Mouse (Mus musculus): Measurements from ENCODE around the gene 2010111I01Rik. TPM values are rescaled to one million over a fixed set of nuclear protein-coding genes. Genes with fewer than 3 reads are reported as not detected.

Gene 2010111I01Rik
- total RNA-seq, 1 experiment: 58.3 TPM

GRCm38 (mm10) chr13:63094317-63095131 is 129.8 kb downstream of the 2010111I01Rik start:
- Histone ChIP-seq H3K27ac (ENCODE audit: insufficient read depth, low read depth, low read length, poor library complexity, severe bottlenecking) (no peak overlapping the region; the same call in 1 of the 2 replicates), H3K9me3 (ENCODE audit: control insufficient read depth, insufficient read depth, low read depth, low read length) (no peaks in the 10 kb centered on the region), H3K4me1 (ENCODE audit: control insufficient read depth in 2 of 2, insufficient read depth in 2 of 2, low read length in 2 of 2, poor library complexity in 1 of 2) (peaks cover 6 to 11% of the 10 kb centered on the region in 2 experiments), H3K9ac (ENCODE audit: insufficient read depth, low read depth, low read length, poor library complexity, severe bottlenecking) (no peak overlapping the region), H3K36me3 (ENCODE audit: control insufficient read depth, insufficient read depth, low read length, poor library complexity, severe bottlenecking) (no peaks in the 10 kb centered on the region), H3K4me3 (ENCODE audit: insufficient read depth in 1 of 2, low read depth in 1 of 2, low read length in 2 of 2, poor library complexity in 1 of 2, severe bottlenecking in 1 of 2) (no peak overlapping the region)
- peak; percentile 77 for DNase-seq (ENCODE audit: low read depth, low spot score)
- TF ChIP-seq ZNF384 (IDR thresholded peaks at IDR 0.05; ENCODE audit: low read depth, low read length): no peak
- no peak for TF ChIP-seq HCFC1 (IDR thresholded peaks at IDR 0.05; ENCODE audit: borderline replicate concordance, insufficient read depth, low read length)
- TF ChIP-seq CHD2 (IDR thresholded peaks at IDR 0.05; ENCODE audit: low read depth, low read length): no peak
- TF ChIP-seq ZC3H11A (IDR thresholded peaks at IDR 0.05; ENCODE audit: borderline replicate concordance, low read depth, low read length): no peak
- TF ChIP-seq MAFK (IDR thresholded peaks at IDR 0.05; ENCODE audit: insufficient read depth, low read depth, low read length): no peak
- in situ Hi-C loops (cut with MboI; ENCODE audit: low sequenced_read_pairs in 2 of 2, unreplicated experiment in 2 of 2): no loop called here

GRCm38 (mm10) chr13:63096764-63097163 is 132.1 kb downstream of the 2010111I01Rik start:
- no peak for DNase-seq (ENCODE audit: low read depth, low spot score)
- TF ChIP-seq ZC3H11A (IDR thresholded peaks at IDR 0.05; ENCODE audit: borderline replicate concordance, low read depth, low read length): no peak
- no peak for TF ChIP-seq ZNF384 (IDR thresholded peaks at IDR 0.05; ENCODE audit: low read depth, low read length)
- no peak for TF ChIP-seq MAFK (IDR thresholded peaks at IDR 0.05; ENCODE audit: insufficient read depth, low read depth, low read length)
- no peak for TF ChIP-seq CHD2 (IDR thresholded peaks at IDR 0.05; ENCODE audit: low read depth, low read length)
- no peak for TF ChIP-seq HCFC1 (IDR thresholded peaks at IDR 0.05; ENCODE audit: borderline replicate concordance, insufficient read depth, low read length)
- H3K4me1 ChIP-seq (ENCODE audit: control insufficient read depth in 2 of 2, insufficient read depth in 2 of 2, low read length in 2 of 2, poor library complexity in 1 of 2): peaks cover 6 to 11% of the 10 kb centered on the region in 2 experiments
- no peaks in the 10 kb centered on the region for H3K36me3 ChIP-seq (ENCODE audit: control insufficient read depth, insufficient read depth, low read length, poor library complexity, severe bottlenecking)
- in situ Hi-C loops (cut with MboI; ENCODE audit: low sequenced_read_pairs in 2 of 2, unreplicated experiment in 2 of 2): no loop called here
- no peak overlapping the region for H3K9ac ChIP-seq (ENCODE audit: insufficient read depth, low read depth, low read length, poor library complexity, severe bottlenecking)
- H3K27ac ChIP-seq (ENCODE audit: insufficient read depth, low read depth, low read length, poor library complexity, severe bottlenecking): no peak overlapping the region
- H3K9me3 ChIP-seq (ENCODE audit: control insufficient read depth, insufficient read depth, low read depth, low read length): no peaks in the 10 kb centered on the region
- no peak overlapping the region for H3K4me3 ChIP-seq (ENCODE audit: insufficient read depth in 1 of 2, low read depth in 1 of 2, low read length in 2 of 2, poor library complexity in 1 of 2, severe bottlenecking in 1 of 2)

- no peak overlapping the region for H3K27ac ChIP-seq (ENCODE audit: insufficient read depth, low read depth, low read length, poor library complexity, severe bottlenecking)
- in situ Hi-C loops (cut with MboI; ENCODE audit: low sequenced_read_pairs in 2 of 2, unreplicated experiment in 2 of 2): no loop called here
- peaks cover 6 to 11% of the 10 kb centered on the region in 2 experiments for H3K4me1 ChIP-seq (ENCODE audit: control insufficient read depth in 2 of 2, insufficient read depth in 2 of 2, low read length in 2 of 2, poor library complexity in 1 of 2)
- TF ChIP-seq MAFK (IDR thresholded peaks at IDR 0.05; ENCODE audit: insufficient read depth, low read depth, low read length): no peak
- TF ChIP-seq CHD2 (IDR thresholded peaks at IDR 0.05; ENCODE audit: low read depth, low read length): no peak
- TF ChIP-seq ZC3H11A (IDR thresholded peaks at IDR 0.05; ENCODE audit: borderline replicate concordance, low read depth, low read length): no peak
- TF ChIP-seq ZNF384 (IDR thresholded peaks at IDR 0.05; ENCODE audit: low read depth, low read length): no peak
- no peak overlapping the region for H3K4me3 ChIP-seq (ENCODE audit: insufficient read depth in 1 of 2, low read depth in 1 of 2, low read length in 2 of 2, poor library complexity in 1 of 2, severe bottlenecking in 1 of 2)
- H3K36me3 ChIP-seq (ENCODE audit: control insufficient read depth, insufficient read depth, low read length, poor library complexity, severe bottlenecking): no peaks in the 10 kb centered on the region
- no peak for DNase-seq (ENCODE audit: low read depth, low spot score)
- no peaks in the 10 kb centered on the region for H3K9me3 ChIP-seq (ENCODE audit: control insufficient read depth, insufficient read depth, low read depth, low read length)
- no peak overlapping the region for H3K9ac ChIP-seq (ENCODE audit: insufficient read depth, low read depth, low read length, poor library complexity, severe bottlenecking)
Observed at GRCm38 (mm10) chr13:63097440-63097930, 132.8 kb downstream of the 2010111I01Rik start.

- H3K9me3 ChIP-seq (ENCODE audit: control insufficient read depth, insufficient read depth, low read depth, low read length): no peaks in the 10 kb centered on the region
- H3K36me3 ChIP-seq (ENCODE audit: control insufficient read depth, insufficient read depth, low read length, poor library complexity, severe bottlenecking): no peaks in the 10 kb centered on the region
- no peak overlapping the region for H3K4me3 ChIP-seq (ENCODE audit: insufficient read depth in 1 of 2, low read depth in 1 of 2, low read length in 2 of 2, poor library complexity in 1 of 2, severe bottlenecking in 1 of 2)
- no peaks in the 10 kb centered on the region for H3K4me1 ChIP-seq (ENCODE audit: control insufficient read depth in 2 of 2, insufficient read depth in 2 of 2, low read length in 2 of 2, poor library complexity in 1 of 2)
- DNase-seq (ENCODE audit: low read depth, low spot score): no peak
- TF ChIP-seq MAFK (IDR thresholded peaks at IDR 0.05; ENCODE audit: insufficient read depth, low read depth, low read length) (peak; percentile 37; the same call in 1 of the 2 replicates), ZNF384 (IDR thresholded peaks at IDR 0.05; ENCODE audit: low read depth, low read length) (no peak)
- in situ Hi-C loops (cut with MboI; ENCODE audit: low sequenced_read_pairs in 2 of 2, unreplicated experiment in 2 of 2): no loop called here
- H3K27ac ChIP-seq (ENCODE audit: insufficient read depth, low read depth, low read length, poor library complexity, severe bottlenecking): no peak overlapping the region
- H3K9ac ChIP-seq (ENCODE audit: insufficient read depth, low read depth, low read length, poor library complexity, severe bottlenecking): no peak overlapping the region
Observed at GRCm38 (mm10) chr13:63101761-63102160, 137.1 kb downstream of the 2010111I01Rik start.
